Mouse (Mus musculus): Measurements from ENCODE around the gene Zc2hc1b.

- TF ChIP-seq POLR2A (IDR thresholded peaks at IDR 0.05; ENCODE audit: insufficient read depth, low read depth, low read length): no peak
- no peak for TF ChIP-seq CTCF (IDR thresholded peaks at IDR 0.05; ENCODE audit: insufficient read depth, low read depth, low read length)
These were observed 59.1 kb downstream of the Zc2hc1b start for GRCm38 (mm10) chr10:13118770-13119102.

Measured in olfactory bulb, adult 2 months (tissue).